Comparison of ENCODE assay signal across 16 mouse cellular contexts in the genomic region with DNA sequence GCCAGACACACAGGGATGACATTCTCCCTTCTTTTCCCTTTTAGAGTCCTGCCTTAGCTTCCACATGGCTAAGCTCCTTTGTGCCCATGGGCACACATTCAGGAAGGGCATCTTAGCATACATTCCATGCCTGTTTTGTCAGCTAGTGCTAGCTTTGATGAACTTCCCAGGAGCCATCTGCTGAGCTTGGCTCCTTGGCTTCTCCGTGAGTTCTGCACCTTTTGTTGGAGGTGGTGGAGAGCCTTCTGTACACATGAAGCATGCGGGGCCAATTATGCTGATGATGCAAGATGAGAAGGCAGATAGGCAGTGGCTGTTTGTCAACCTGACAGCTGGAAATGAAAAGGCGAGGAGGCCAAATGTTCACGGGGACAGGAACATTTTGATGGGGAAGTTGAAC.
A peak's percentile ranks its signal among the peaks of the same experiment; 100 is the strongest.
DNase-seq lines count a peak whose midpoint lies in the region; ATAC-seq lines count a peak whose summit lies in the region.
"Had no signal": no experiment of that assay in that cellular context is flagged by ENCODE, and none has a peak within 500 bp of the region (broad histone marks: within the 10 kb centered on the region; RNA-seq: fewer than 3 reads in every experiment).

No protein-coding gene starts in this region.

- 49% methylated on average over 4 of the region's 4 CpGs for WGBS in forebrain, embryonic 12.5 days
- whole genome bisulfite sequencing in midbrain, embryonic 13.5 days, result 48% methylated on average over 4 of the region's 4 CpGs

- no peaks in the 10 kb centered on the region for H3K9me3 ChIP-seq in forebrain, embryonic 12.5 days
- no peaks in the 10 kb centered on the region for H3K9me3 ChIP-seq in midbrain, embryonic 13.5 days
- H3K9me3 ChIP-seq: hindbrain, embryonic 15.5 days; liver, embryonic 15.5 days had no signal

- peak; percentile 4 for DNase-seq in embryo, embryonic 11 days
- DNase-seq in embryo, embryonic 10 days (ENCODE audit: low spot score), result no peak
- peak; percentile 42 for DNase-seq in cerebellum, adult 11 months
- DNase-seq in urinary bladder, postnatal 25 days (ENCODE audit: low spot score), result no peak
- no peak for DNase-seq in lung, adult 18-20 months
- no peak for DNase-seq in left cerebral cortex, postnatal 36 days (ENCODE audit: low spot score in 2 of 2)
- DNase-seq: adrenal gland, postnatal 10 days; gastrocnemius, postnatal 10 days; spleen, adult 18-20 months had no signal

- H3K36me3 ChIP-seq in forebrain, embryonic 12.5 days (replicated peaks), result no peaks in the 10 kb centered on the region
- no peaks in the 10 kb centered on the region for H3K36me3 ChIP-seq in midbrain, embryonic 13.5 days
- H3K36me3 ChIP-seq: hindbrain, embryonic 15.5 days; liver, embryonic 15.5 days had no signal

- H3K4me1 ChIP-seq in forebrain, embryonic 12.5 days, result no peaks in the 10 kb centered on the region
- H3K4me1 ChIP-seq in midbrain, embryonic 13.5 days (replicated peaks), result peaks cover 12% of the 10 kb centered on the region; the same call in 1 of the 2 replicates
- H3K4me1 ChIP-seq: hindbrain, embryonic 15.5 days; liver, embryonic 15.5 days had no signal

- peak; percentile 31; the same call in 1 of the 2 replicates for ATAC-seq in forebrain, embryonic 12.5 days (ENCODE audit: low FRiP score)
- ATAC-seq in midbrain, embryonic 13.5 days, result peak; percentile 37; the same call in 1 of the 2 replicates

- H3K9ac ChIP-seq in forebrain, embryonic 12.5 days, result no peak overlapping the region
- no peak overlapping the region for H3K9ac ChIP-seq in midbrain, embryonic 13.5 days (replicated peaks)
- H3K9ac ChIP-seq: hindbrain, embryonic 15.5 days; liver, embryonic 15.5 days had no signal

- H3K27me3 ChIP-seq in forebrain, embryonic 12.5 days, result no peaks in the 10 kb centered on the region
- H3K27me3 ChIP-seq in midbrain, embryonic 13.5 days, result no peaks in the 10 kb centered on the region
- H3K27me3 ChIP-seq: hindbrain, embryonic 15.5 days; liver, embryonic 15.5 days had no signal

- H3K4me2 ChIP-seq in forebrain, embryonic 12.5 days, result no peak overlapping the region
- H3K4me2 ChIP-seq in midbrain, embryonic 13.5 days (replicated peaks), result no peak overlapping the region
- H3K4me2 ChIP-seq: heart, embryonic 11.5 days; hindbrain, embryonic 15.5 days; liver, embryonic 15.5 days had no signal

- H3K27ac ChIP-seq in forebrain, embryonic 12.5 days, result 0 out of 2 replicates have a peak overlapping the region, but pooled peaks have one; percentile 38
- peak overlapping the region; percentile 37; the same call in 1 of the 2 replicates for H3K27ac ChIP-seq in midbrain, embryonic 13.5 days
- H3K27ac ChIP-seq: hindbrain, embryonic 15.5 days; liver, embryonic 15.5 days; macrophage had no signal

- intact Hi-C loops in left cerebral cortex, postnatal 36 days (cut with DNase I), result no loop called here

- H3K4me3 ChIP-seq in forebrain, embryonic 12.5 days (replicated peaks), result no peak overlapping the region
- H3K4me3 ChIP-seq in midbrain, embryonic 13.5 days (replicated peaks), result no peak overlapping the region
- H3K4me3 ChIP-seq: erythroblast, embryonic 14.5 days; hindbrain, embryonic 15.5 days; liver, embryonic 15.5 days had no signal

Comparison
In these comparisons a context has a peak if more than half of its experiments do, and no peak if none do; other contexts are left out.
1. DNase-seq: peak in embryo, embryonic 11 days (single experiment) and cerebellum, adult 11 months (single experiment); none in embryo, embryonic 10 days (single experiment), urinary bladder, postnatal 25 days (single experiment), lung, adult 18-20 months (0 of 2) and left cerebral cortex, postnatal 36 days (0 of 2).